Mouse (Mus musculus) forebrain, embryonic 16.5 days (tissue): Measurements from ENCODE around the gene Prss38. TPM values are rescaled to one million over a fixed set of nuclear protein-coding genes. Genes with fewer than 3 reads are reported as not detected.

Experiments used
- ATAC-seq: fragments of 200-750 bp; cut with Nextera tagmentation; 2 replicates; pipeline ENCODE4 v1.8.0; 2017; ENCODE audit warnings: mild to moderate bottlenecking, moderate library complexity
- H3K27ac ChIP-seq: fragments of 300-500 bp; sonication (generic); 2 replicates; pipeline ENCODE4 v1.5.1; 2014; ENCODE audit warnings: low read length, control low read depth
- H3K27me3 ChIP-seq: fragments of 300-500 bp; sonication (generic); replicated peaks from 2 replicates; pipeline ENCODE4 v1.6.1; 2014; ENCODE audit warnings: low read length; ENCODE audit not compliant: control insufficient read depth, insufficient read depth
- H3K36me3 ChIP-seq: fragments of 300-500 bp; sonication (generic); 2 replicates; pipeline ENCODE4 v1.6.1; 2014; ENCODE audit not compliant: control insufficient read depth, insufficient read depth
- H3K4me1 ChIP-seq: fragments of 300-500 bp; sonication (generic); replicated peaks from 2 replicates; pipeline ENCODE4 v1.6.1; 2014; ENCODE audit warnings: low read length; ENCODE audit not compliant: control insufficient read depth, insufficient read depth
- H3K4me2 ChIP-seq: fragments of 300-500 bp; sonication (generic); 2 replicates; pipeline ENCODE4 v1.6.1; 2014; ENCODE audit warnings: mild to moderate bottlenecking, low read length, control low read depth
- H3K4me3 ChIP-seq: fragments of 300-500 bp; sonication (generic); replicated peaks from 2 replicates; pipeline ENCODE4 v1.5.1; 2014; ENCODE audit warnings: mild to moderate bottlenecking, low read length, control low read depth
- H3K9ac ChIP-seq: fragments of 300-500 bp; sonication (generic); replicated peaks from 2 replicates; pipeline ENCODE4 v1.6.1; 2014; ENCODE audit warnings: low read depth, low read length, control low read depth
- H3K9me3 ChIP-seq: fragments of 300-500 bp; sonication (generic); 2 replicates; pipeline ENCODE4 v1.6.1; 2016; ENCODE audit warnings: low read length; ENCODE audit not compliant: control insufficient read depth
- WGBS: fragments of 180-500 bp; shearing (Covaris S2); extraction: QIAGEN DNeasy Blood & Tissue Kit; methylation state at CpG from one replicate; pipeline ENCODE4 v1.1.7; 2014; 5-methylcytosine and 5-hydroxymethylcytosine counted together
- microRNA-seq: library from miRNA; unstranded; fragments of <30 nt; microRNA quantifications from one replicate; pipeline ENCODE4, GENCODE M21; 2017
- polyA plus RNA-seq: library from polyadenylated mRNA; unstranded; fragments of >200 nt; fragmentation: Nextera tagmentation; extraction: Ambion mirVana; gene quantifications from 2 replicates; pipeline ENCODE4 v1.2.1, GENCODE M21; 2015

Gene Prss38
- polyA plus RNA-seq, 1 experiment from 2014 or later, result not detected

DNA sequence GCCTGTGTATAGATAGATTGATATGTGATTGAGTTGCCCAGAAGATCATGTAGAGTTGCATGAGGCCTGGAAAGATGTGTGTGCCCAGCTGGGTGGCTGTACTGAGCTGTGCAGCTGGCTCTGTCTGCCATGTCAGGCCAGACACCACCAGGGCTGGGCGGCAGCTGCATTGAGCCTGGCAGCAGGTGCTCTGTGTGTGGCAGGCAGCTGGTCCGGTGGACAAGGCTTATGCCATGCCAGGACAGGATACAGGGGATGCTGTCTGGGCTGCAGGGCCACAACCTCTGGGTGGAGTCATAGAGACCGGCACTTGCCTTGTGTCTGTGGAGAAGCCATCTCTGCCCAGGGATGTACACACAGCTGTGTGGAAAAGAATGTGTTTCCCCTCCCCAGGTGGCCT lies 52.5 kb downstream of the Prss38 start:
- ATAC-seq, result no peak
- 73% methylated on average over 3 of the region's 3 CpGs for WGBS
- Histone ChIP-seq H3K27ac (no peak overlapping the region), H3K4me1 (no peaks in the 10 kb centered on the region), H3K4me3 (no peak overlapping the region), H3K9ac (no peak overlapping the region), H3K9me3 (0 out of 2 replicates have a peak, but pooled peaks cover 2% of the 10 kb centered on the region), H3K4me2 (no peak overlapping the region), H3K36me3 (no peaks in the 10 kb centered on the region), H3K27me3 (no peaks in the 10 kb centered on the region)

Small RNAs within 50 kb of the gene (microRNA-seq; reads per million reads assigned to microRNA genes)
- not detected for gene Gm24756

Other genes with a start within 250 kb of the Prss38 start
- gene Obscn, start 239.3 kb downstream of the Prss38 start, polyA plus RNA-seq, result 0.11 and 0.25 TPM in 2 replicates
- gene Iba57, start 211.9 kb downstream of the Prss38 start, polyA plus RNA-seq, result 7.9 and 8.0 TPM in 2 replicates
- 0.11 and 0.30 TPM in 2 replicates for gene Gjc2, start 192.4 kb downstream of the Prss38 start, polyA plus RNA-seq
- 181 and 201 TPM in 2 replicates for gene Guk1, start 183.4 kb downstream of the Prss38 start, polyA plus RNA-seq
- 87.6 and 95.9 TPM in 2 replicates for gene Mrpl55, start 173.2 kb downstream of the Prss38 start, polyA plus RNA-seq
- gene 2310033P09Rik, start 167.3 kb downstream of the Prss38 start, polyA plus RNA-seq, result 21.7 and 27.3 TPM in 2 replicates
- gene Arf1, start 147.4 kb downstream of the Prss38 start, polyA plus RNA-seq, result 645 and 666 TPM in 2 replicates
- 0.35 and 0.73 TPM in 2 replicates for gene Wnt3a, start 84.9 kb downstream of the Prss38 start, polyA plus RNA-seq
- 1.5 and 1.6 TPM in 2 replicates for gene Wnt9a, start 68.7 kb downstream of the Prss38 start, polyA plus RNA-seq
- 11.8 and 14.1 TPM in 2 replicates for gene Jmjd4, start 74.4 kb upstream of the Prss38 start, polyA plus RNA-seq
- gene Snap47, start 75.5 kb upstream of the Prss38 start, polyA plus RNA-seq, result 418 and 445 TPM in 2 replicates
- gene Zfp867, start 96.8 kb upstream of the Prss38 start, polyA plus RNA-seq, result 15.3 and 17.6 TPM in 2 replicates
- 16.6 and 16.8 TPM in 2 replicates for gene Zkscan17, start 151.1 kb upstream of the Prss38 start, polyA plus RNA-seq
- gene Nlrp3, start 165.9 kb upstream of the Prss38 start, polyA plus RNA-seq, result 0.11 and 0.77 TPM in 2 replicates
- not detected in 2 replicates for gene Olfr222, start 200.6 kb upstream of the Prss38 start, polyA plus RNA-seq
- gene Olfr223, start 217.6 kb upstream of the Prss38 start, polyA plus RNA-seq, result not detected in 2 replicates